Mouse (Mus musculus) 416B (cell line): ENCODE data around the gene Galk2.

Experiments
- DNase-seq: peaks from one replicate; pipeline ENCODE4 v3.0.0; 2011; ENCODE audit warnings: low read depth

Gene Galk2

DNA sequence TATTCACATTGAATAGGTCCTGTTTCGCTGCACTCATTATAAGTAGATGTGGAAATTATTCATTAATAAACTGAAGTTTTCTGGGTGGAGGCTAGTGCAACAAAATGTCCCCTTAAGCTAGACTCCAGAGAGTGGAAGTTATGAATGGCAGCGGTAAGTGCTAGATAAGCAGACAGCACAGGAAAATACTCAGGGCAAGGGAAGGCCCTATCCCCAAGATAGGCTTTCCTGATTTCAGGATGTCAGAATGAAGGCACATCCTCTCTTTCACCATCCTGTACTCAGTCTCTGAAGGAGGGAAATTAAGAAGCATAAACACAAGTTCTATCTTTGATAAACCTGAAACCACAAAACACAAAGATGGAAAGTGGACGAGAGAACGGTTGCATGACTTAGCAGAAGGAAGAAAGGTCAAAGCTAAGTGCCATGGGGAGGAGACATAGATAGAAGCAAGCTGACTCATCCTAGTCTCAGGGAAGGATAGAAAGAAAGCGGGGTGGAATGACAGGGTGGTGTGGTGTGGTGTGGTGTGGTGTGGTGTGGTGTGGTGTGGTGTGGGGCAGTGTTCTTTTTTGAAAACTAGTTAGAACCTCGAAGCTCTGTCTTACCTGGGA is 42.0 kb downstream of the Galk2 start:
- DNase-seq: peak; percentile 95

DNA sequence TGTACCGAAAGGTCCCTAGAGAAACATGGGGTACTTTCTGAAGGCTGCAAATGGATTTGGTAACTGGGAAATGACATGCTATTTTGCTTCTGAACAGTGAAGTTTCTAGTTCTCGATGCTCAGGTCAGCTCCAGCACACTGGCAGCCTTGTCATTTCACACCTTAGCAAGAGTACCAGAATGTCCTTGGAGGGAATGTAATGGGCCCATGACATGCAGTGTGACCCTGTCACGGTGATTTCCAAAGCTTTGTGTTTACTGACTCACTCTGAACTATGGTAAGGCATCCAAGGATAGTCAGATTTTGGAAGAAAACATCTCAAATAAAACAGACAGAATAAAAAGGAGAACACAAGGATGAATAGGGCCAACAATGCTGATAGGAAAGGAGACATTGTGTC is 42.5 kb downstream of the Galk2 start:
- DNase-seq: no peak

DNA sequence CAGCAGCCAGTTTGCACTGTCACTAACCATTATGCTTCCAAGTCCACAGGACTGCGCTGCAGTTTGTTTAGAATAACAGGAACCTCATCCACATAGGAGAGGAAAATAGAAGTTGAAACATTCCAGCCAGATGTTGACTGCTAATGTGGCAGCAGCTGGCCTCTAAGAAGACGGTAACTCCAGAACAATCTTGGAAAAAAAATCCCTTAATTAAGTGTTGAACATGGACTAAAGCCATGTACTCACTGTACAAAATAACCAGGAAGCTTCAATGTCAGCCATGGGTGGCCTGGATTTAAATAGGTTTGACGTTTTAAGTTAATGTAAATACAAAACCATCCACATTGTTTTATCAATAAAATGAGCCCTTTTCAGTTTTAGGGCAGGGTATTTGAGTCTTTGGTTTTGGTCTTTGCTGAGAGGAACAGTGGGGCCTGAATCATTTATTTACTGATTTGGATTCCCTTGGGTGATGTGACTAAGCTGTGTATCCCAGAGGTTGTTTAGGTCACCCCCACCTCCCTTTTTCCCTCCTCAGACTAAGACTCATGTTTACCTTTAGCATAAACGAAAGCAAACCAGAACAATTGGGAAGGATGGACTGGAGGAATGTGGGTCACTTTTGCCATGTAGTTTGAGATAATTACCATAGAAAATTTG is 47.6 kb downstream of the Galk2 start:
- no peak for DNase-seq

DNA sequence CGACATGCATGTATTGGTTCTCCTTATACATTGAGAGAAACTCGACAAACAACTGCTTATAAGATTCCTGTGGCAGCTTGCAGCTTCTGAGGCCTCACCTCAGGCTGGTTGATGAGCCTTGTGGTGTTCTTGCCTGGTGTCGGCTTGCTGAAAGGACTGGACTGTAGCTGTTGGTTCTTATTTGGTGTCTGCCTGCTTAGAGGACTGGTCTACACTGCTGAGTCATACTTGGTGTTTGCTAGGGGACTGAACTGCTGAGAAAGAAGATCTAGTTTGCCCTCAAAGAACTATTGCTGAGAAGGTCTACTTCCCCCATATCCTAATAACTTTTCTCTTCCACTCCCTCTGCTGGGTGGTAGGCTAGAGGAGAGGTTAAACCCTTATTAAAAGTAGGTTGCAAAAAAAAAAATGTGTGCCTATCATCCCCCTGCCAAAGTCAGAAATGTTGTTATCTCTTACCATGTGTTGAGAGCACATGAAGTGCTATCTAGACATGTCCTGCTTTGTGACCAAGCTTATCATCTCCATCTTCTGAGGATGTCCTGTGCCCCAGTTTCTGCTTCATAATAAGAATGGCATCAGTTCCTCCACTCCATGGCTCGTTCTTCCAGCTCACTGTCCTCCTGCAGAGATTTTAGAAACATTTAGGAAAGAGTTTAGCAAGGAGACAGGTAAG is 48.8 kb downstream of the Galk2 start:
- peak; percentile 62 for DNase-seq

DNA sequence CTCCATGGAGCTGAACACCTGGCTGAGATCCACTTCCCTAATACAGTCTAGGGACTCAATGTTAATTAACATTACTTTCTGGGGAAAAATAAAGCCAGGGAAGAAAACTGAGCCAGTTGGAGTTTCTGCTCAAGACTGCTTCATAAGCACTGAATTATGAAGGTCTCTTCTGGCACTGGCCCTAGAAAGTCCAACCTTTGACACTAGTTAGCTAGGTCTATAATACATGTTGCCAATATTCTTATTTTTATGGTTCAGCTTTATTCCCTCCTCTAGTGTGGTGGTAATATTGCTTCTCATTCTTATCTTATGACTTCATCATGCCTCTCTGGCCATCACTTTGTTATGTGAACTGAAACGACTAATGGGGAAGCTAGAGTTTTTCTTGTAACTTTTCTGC is 55.3 kb downstream of the Galk2 start:
- no peak for DNase-seq

DNA sequence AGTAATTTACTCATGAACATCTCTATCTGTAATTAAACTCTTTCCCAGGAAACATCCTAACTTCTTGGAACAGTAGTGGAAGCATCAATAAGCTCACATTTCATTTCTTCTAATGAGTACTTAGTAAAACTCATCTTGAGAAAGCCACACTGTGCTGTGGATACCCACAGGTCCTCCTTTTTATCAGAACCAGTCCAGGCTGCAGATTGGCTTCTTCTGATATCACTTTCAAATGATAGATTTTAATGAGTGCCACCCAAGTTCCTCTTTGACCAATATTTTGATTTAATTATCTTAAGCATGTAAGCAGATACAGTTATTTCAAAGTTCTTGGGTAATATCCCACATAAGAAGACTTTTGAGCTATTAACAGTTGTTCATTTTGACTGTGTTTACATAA is 55.8 kb downstream of the Galk2 start:
- no peak for DNase-seq

DNA sequence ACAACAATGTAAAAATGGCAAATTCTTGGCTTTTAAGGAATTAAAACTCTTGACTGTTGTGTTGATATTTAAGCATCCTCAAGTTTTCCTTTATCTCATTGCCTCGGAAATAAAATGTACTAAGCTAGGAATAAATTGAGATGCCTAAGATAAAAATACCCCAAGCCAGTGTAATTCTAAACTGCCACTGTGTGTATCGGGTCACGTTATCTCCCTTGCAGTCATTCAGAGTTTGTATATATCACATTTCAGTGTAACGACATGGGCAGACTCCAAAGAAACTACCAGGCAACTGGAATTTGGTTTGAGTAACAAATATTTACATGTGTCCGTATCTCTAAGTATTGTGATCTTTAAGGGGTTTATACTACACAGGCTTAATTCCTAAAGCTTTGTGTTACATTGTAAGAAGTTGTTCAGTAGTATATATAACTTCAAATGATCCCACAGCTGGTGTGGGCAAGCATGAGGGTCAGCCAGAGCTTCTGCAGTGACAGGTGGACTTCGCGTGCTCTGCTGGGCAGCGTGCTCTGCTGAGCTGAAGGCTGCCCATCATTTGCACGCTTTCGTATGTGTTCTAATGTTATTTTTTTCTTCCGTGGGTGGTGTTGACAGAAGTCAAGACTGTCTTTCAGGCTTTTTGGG is 57.9 kb downstream of the Galk2 start:
- DNase-seq: no peak

DNA sequence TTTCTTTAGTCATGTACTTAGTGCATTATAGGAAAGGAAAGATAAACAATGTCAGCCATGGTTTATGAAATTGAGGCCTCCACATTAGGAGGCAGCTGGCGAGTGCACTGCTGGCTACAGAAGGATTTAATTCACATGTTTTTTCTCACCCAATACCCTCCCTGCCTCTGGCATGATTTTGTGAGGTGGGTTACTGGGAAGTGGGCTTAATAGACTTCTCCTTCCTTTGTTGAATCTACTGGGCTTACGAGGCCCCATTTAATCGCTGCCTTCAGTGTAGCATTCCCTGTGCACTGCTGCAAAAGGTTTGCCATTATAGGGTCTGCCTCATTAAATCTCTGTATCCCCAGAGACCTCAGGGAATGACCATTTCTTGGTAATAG is 58.4 kb downstream of the Galk2 start:
- no peak for DNase-seq

DNA sequence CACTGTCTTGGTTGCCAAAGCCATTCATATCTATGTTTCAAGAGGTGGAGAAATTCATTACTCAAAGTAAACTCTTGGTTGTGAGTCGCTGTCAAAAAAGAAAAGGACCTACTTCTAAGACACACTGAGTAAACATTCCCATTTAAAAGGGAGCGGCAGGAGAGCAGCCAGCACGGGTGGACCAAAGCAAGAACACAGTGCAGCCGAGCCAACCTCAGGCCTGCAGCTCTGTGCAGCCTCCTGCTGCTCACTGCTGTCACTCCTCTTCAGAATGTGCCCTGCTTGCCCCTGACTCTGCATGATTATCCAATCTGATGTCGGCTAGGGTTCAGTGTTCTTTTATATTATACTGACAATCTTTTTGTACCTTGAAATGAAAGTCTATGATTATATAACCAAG is 62.4 kb downstream of the Galk2 start:
- DNase-seq: no peak

DNA sequence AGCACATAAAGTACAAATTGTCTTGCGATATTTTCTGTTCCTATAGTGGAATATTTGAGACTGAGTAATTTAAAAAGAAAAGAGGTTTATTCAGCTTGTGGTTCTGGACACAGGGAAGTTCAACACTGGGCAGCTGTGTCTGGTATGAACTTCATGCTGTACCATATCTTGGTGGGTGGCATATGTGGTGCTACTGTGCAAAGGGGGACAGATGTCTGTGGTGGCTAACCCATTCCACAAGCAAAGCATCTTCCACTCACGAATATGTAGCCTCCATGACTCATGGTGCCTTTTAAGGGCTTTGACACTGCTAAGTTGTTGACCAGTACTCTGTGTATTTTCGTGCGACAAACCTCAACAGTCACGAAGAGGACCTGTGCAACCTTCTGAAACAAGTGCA is 63.2 kb downstream of the Galk2 start:
- no peak for DNase-seq

DNA sequence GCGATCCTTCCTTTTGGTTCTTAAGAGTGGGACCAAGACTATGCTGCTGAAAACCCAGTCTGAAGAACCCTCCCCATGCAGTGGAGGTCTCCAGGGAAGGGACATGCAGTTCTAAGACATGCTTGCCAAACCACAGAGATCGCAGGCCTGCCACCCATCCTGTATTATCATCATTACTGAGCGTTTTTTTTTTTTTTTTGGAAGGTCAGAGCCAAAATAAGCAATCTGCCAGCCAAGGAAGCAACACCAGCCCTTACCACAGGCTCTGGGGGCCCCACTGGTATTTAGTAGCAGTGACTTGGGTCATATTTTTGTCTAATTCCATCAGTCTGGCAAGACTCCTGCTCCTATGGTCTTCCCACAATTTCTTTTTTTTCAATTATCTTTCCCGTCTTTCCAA is 64.0 kb downstream of the Galk2 start:
- DNase-seq: peak; percentile 89

DNA sequence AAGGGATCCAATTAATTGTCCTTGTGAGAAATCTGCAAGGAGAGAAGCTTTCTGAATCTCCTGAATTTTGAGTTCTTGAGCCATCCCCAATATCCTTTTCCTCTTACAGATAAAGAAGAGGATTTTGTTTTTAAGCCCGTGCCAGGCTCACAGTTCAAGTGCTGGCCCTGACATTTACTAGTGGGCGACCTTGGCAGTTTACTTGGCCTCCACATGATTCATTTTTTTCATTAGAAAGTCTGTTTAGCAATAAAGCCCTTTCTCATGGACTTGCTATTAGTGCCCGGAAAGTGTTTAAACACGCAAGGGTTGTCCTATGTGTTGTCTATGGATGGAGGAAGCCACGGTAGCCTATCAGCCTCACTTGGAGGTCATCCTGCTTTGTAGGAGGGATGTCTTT is 64.4 kb downstream of the Galk2 start:
- no peak for DNase-seq

DNA sequence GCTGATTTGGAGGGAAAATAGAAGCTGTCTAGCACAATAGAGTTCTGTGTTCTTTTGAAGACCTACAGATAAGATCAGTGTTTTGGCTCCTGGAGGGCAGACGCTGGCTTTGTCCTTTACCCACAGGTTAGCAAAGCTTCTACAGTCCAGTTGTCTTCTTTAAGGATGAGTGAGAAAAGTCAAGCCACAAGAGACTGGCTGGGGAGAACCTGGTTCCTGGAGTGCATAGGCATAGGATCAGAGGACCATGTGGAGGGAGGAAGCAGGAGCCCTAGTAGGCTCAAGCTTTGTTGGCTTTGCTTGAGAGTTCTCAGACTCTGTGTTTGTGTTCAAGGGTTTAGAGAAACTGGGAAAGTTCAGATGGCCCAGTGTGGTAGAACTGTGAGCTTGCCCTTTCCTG is 65.6 kb downstream of the Galk2 start:
- no peak for DNase-seq

DNA sequence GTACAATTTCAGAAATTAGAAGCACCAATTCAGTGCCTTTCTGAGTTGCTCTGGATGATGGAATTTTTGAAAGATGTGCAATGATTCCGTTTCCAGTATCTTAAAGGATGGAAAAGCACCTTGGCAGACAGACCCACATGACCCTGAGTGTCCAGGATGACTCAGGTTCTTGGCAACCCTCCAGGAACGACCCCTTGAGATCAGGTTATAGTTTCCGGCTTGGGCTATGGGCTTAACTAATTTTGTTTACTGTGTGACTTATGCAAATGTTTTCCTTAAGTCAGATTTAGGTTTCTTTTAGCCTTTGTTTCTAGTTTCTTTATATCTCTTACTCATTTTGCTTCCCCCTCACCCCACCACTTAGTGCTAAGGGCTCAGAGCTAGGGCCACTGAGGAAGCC is 66.2 kb downstream of the Galk2 start:
- no peak for DNase-seq

DNA sequence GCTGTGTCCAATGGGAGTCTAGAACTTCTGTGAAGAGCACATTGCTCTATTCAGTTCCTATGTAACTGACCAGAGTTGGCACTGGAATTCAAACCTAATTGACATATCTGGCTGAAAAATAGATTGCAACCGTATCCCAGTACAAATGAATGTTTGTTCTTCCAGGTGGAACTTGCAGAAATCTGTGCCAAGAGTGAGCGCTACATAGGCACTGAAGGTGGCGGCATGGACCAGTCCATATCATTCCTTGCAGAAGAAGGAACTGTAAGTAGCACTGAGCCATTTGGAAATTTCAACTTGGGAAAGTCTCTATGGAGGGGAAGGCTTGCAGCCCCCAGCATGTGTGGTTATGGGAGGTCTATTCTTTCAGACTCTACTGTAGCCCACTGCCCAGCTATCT is 70.5 kb downstream of the Galk2 start:
- DNase-seq: no peak

DNA sequence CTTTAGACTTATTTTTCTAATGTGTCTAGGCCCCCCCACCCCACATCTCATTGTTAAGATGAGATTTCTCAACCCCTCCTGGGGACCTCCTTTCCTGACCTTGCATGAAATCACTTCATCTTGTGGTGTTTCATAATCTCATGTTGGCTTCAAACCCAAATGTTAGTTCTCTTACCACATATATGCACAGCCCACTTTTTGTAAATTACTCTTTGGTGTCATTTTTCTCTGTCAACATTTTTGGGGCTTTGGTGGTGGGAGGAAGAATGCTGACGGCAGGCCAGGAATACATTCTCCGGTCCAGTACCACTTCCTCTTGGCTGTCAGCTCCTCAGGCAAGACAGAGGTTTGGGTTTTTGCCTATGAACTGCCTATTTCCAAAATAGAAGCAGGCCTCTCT is 71.0 kb downstream of the Galk2 start:
- DNase-seq: peak; percentile 89

DNA sequence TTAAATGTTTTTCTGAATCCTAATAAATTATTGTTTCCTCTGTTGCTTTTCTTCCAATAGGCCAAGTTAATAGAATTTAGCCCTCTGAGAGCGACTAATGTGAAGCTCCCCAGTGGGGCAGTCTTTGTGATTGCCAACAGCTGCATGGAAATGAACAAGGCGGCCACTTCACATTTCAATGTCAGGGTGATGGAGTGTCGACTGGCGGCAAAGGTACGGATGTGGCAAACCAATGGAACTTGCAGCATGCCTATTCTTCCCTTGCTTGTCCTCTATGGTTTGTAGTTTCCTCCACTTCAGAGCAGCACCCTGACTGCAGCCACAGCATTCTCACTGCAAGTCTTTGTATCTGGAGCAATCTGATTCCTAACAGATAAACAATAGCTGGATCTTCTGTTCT is 72.3 kb downstream of the Galk2 start:
- no peak for DNase-seq

DNA sequence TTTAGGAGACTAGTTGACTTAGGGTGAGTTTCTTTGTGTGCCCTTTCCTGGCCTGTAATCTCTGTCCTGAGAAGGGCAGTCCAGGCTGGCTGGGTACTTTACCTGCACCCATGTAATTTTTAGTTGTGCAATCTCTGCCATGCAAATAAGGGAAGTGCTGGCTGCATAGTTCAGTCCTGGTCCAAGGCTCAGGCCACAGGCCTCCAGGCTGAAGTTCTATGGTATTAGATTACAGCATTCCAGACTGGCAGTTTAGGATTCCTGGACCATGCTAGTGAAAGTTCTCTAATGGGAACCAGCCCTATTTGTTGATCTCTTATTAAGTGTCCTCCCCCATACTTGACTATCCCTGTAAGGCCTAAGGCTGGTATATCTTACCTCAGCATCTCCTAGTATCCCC is 73.8 kb downstream of the Galk2 start:
- DNase-seq: no peak

DNA sequence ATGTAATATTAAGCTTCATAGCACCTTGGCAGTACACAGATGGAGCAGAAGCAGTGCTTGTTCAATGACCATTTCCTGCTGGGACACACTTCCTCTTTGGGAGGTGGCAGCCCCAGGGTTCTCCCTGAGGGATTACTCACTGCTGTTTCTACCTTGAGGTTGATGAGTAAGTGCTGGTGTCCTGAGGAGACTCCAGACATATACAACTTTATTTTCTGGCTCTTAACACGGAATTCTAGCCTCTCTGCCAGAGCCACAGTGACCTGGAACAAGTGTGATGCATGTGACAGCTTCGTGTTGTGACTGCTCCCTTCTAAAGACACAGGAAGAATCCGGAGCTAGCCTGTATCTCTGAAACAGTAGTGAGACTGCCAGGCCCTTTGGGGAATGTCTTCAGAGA is 75.1 kb downstream of the Galk2 start:
- peak; percentile 54 for DNase-seq

DNA sequence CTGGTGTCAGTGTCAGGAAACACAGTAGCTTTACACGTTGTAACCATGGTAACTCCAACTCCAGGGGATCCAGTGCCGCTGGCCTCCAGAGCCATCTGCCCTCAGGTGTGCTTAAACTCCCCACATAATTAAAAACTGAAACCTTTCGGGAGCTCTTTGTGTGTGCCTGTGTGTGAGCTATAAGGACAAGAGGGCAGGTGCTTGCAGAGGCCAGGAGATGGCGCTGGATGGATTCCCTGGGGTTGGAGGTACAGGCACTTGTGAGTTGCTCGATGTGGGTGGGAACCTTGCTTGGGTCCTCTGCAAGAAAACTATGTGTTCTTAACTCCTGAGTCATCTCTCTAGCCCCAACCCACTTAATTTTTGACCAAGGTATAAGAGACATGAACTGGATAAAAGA is 77.5 kb downstream of the Galk2 start:
- peak; percentile 51 for DNase-seq

DNA sequence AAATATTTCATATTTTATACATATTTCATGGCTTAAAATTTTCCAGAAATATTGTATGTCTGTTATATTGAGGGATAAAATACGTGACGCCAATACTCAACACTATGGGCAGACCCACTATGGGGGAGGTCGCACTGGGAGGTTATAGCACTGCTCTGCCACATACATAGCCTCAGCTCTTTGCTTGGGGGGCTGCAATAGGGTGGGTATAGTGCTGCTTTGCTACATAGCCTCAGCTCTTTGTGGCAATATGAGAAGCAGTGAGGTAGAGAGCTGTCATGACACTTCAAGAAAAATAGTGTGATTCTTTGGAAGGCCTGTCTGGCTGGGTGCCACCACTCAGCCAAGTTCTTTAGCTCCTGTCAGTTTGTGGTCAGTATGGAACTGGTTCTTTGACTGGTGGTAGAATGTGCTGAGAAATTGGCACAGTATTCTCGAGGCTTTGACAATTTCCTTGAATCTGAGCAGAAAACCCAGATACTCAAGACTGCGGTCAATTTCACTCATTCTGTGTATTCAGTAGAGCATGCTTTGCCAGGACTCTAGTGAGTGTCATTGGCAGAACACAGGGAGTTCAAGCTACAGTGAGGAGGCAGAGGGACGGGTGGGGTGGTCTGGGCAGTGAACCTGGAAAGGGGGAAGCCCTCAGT is 80.2 kb downstream of the Galk2 start:
- peak; percentile 79 for DNase-seq

DNA sequence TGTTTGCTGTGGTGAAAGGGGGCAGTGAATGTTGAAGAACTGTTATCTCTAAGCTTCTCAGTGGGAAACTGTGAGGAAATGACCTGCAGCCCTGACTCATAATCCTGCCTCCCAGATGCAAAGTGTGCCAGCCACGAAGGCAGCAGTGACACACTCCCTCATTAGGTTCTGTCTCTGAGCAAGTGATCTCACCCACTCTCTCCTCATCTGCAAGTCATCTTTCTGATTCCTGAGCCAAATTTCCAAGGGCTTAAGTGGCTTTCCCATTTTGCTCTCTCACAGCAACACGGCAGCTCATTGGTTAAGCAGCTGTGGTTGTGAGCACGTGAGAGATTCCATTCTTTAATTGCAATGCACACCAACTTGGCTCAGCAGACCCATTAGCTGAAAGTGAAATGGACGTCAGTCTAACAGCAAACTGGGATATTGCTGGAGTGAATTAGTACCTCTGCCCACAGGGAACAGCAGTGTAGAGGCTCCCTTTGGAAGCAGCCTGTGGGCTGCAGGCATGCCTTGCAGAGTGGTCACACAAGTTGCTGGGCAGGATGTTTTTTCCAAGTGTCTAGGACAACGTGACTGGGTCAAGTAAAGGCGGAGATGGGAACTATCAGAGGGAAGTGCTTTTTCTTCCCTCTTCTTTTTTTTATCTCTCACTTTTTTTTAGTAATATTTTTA is 82.3 kb downstream of the Galk2 start:
- peak; percentile 87 for DNase-seq
